ENCODE assay signal across 15 mouse cellular contexts in the genomic region with DNA sequence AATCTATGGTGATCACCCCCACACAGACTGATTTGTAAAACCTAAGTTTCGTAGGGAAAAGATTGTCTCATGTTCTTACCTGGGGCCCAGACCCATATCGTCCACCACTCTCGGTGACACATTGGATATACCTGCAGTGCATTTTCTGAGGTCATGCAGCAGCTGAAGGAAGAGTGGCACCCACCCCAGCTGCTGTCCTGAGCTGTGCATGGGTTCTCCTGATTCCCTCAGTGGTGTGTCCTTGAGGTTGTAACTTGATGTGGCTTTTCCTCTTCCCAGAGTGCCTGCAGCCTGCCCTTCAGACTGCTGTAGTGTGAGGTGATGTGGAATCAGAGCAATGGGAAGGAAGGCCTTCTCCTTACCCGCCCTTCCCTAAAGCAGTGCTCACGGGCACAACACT.
"Had no signal": no experiment of that assay in that cellular context is flagged by ENCODE, and none has a peak within 500 bp of the region (broad histone marks: within the 10 kb centered on the region; RNA-seq: fewer than 3 reads in every experiment).

No protein-coding gene starts in this region.

- H3K27ac ChIP-seq: neural tube, embryonic 15.5 days; stomach, embryonic 15.5 days; stomach, postnatal 0 days had no signal

- H3K4me3 ChIP-seq: neural tube, embryonic 15.5 days; stomach, embryonic 15.5 days had no signal

- H3K9ac ChIP-seq: neural tube, embryonic 15.5 days; stomach, embryonic 15.5 days had no signal

- H3K9me3 ChIP-seq: neural tube, embryonic 15.5 days; stomach, embryonic 15.5 days had no signal

- H3K27me3 ChIP-seq: neural tube, embryonic 15.5 days; stomach, embryonic 15.5 days had no signal

- H3K36me3 ChIP-seq: neural tube, embryonic 15.5 days; stomach, embryonic 15.5 days had no signal

- DNase-seq: retina, postnatal 1 day; right cerebral cortex, adult 18-20 months; right cerebral cortex, postnatal 14 days; right cerebral cortex, postnatal 25 days; right cerebral cortex, postnatal 4 days; spleen, adult 18-20 months; thymus, adult 18-20 months; thymus, adult 2 months; thymus, postnatal 14 days; thymus, postnatal 25 days; thymus, postnatal 36 days; thymus, postnatal 4 days had no signal

- H3K4me2 ChIP-seq: neural tube, embryonic 15.5 days; stomach, embryonic 15.5 days had no signal
